Mouse (Mus musculus): ENCODE measurements around the gene Ltb4r1. TPM values are rescaled to one million over a fixed set of nuclear protein-coding genes. Genes with fewer than 3 reads are reported as not detected.
A peak's percentile ranks its signal among the peaks of the same experiment; 100 is the strongest.

The Ltb4r1 gene
- 0.50 and 0.60 TPM in 2 replicates for polyA plus RNA-seq (2015; fragmentation: Nextera tagmentation; extraction: Ambion mirVana)

- Histone ChIP-seq H3K4me2 (ENCODE audit: low read length) (no peak within 1 kb of the TSS), H3K36me3 (ENCODE audit: control insufficient read depth, insufficient read depth, low read length) (no peaks in the 10 kb centered on the region)
- 73% methylated on average over 4 of the region's 4 CpGs for WGBS
Observed at GRCm38 (mm10) chr14:55765696-55766095, at the start of gene Ltb4r1. Ltb4r1 (plus strand) TSS chr14:55765962.

GRCm38 (mm10) chr14:55716271-55716670 is 49.5 kb upstream of the Ltb4r1 start:
- H3K9me3 ChIP-seq (replicated peaks; ENCODE audit: control insufficient read depth, low read length, poor library complexity, severe bottlenecking), result no peaks in the 10 kb centered on the region
- H3K4me2 ChIP-seq (ENCODE audit: low read length), result no peak overlapping the region
- H3K4me1 ChIP-seq (ENCODE audit: control insufficient read depth, insufficient read depth, low read length), result peaks cover 6% of the 10 kb centered on the region
- H3K36me3 ChIP-seq (ENCODE audit: control insufficient read depth, insufficient read depth, low read length), result peaks cover 17% of the 10 kb centered on the region; the same call in 1 of the 2 replicates
- 96% methylated on average over 6 of the region's 6 CpGs for whole genome bisulfite sequencing
- no peak for ATAC-seq
- H3K27me3 ChIP-seq (ENCODE audit: control insufficient read depth, insufficient read depth, low read depth, low read length), result peaks cover 7% of the 10 kb centered on the region
- H3K4me3 ChIP-seq (ENCODE audit: low read depth, low read length), result no peak overlapping the region
- no peak overlapping the region for H3K9ac ChIP-seq (ENCODE audit: low read depth, low read length)
- no peak overlapping the region for H3K27ac ChIP-seq (ENCODE audit: low read length)

More at GRCm38 (mm10) chr14:55765696-55766095, at the start of gene Ltb4r1:
- H3K4me1 ChIP-seq (ENCODE audit: control insufficient read depth, insufficient read depth, low read length), result peaks cover 10% of the 10 kb centered on the region
- ATAC-seq, result no peak
- H3K9me3 ChIP-seq (replicated peaks; ENCODE audit: control insufficient read depth, low read length, poor library complexity, severe bottlenecking), result no peaks in the 10 kb centered on the region
- H3K4me3 ChIP-seq (ENCODE audit: low read depth, low read length), result no peak within 1 kb of the TSS
- H3K27me3 ChIP-seq (ENCODE audit: control insufficient read depth, insufficient read depth, low read depth, low read length), result peaks cover 38% of the 10 kb centered on the region
- H3K27ac ChIP-seq (ENCODE audit: low read length), result no peak within 1 kb of the TSS
- H3K9ac ChIP-seq (ENCODE audit: low read depth, low read length), result no peak within 1 kb of the TSS

GRCm38 (mm10) chr14:55716884-55717283 is 48.9 kb upstream of the Ltb4r1 start:
- no peak for ATAC-seq
- no peak overlapping the region for H3K9ac ChIP-seq (ENCODE audit: low read depth, low read length)
- H3K9me3 ChIP-seq (replicated peaks; ENCODE audit: control insufficient read depth, low read length, poor library complexity, severe bottlenecking), result no peaks in the 10 kb centered on the region
- peaks cover 17% of the 10 kb centered on the region; the same call in 1 of the 2 replicates for H3K36me3 ChIP-seq (ENCODE audit: control insufficient read depth, insufficient read depth, low read length)
- peaks cover 9% of the 10 kb centered on the region for H3K4me1 ChIP-seq (ENCODE audit: control insufficient read depth, insufficient read depth, low read length)
- peaks cover 7% of the 10 kb centered on the region for H3K27me3 ChIP-seq (ENCODE audit: control insufficient read depth, insufficient read depth, low read depth, low read length)
- no peak overlapping the region for H3K27ac ChIP-seq (ENCODE audit: low read length)
- H3K4me3 ChIP-seq (ENCODE audit: low read depth, low read length), result no peak overlapping the region
- WGBS, result 91% methylated on average over 8 of the region's 8 CpGs
- H3K4me2 ChIP-seq (ENCODE audit: low read length), result no peak overlapping the region

- peaks cover 14% of the 10 kb centered on the region for H3K4me1 ChIP-seq (ENCODE audit: control insufficient read depth, insufficient read depth, low read length)
- ATAC-seq, result no peak
- H3K36me3 ChIP-seq (ENCODE audit: control insufficient read depth, insufficient read depth, low read length), result peaks cover 17% of the 10 kb centered on the region; the same call in 1 of the 2 replicates
- no peak overlapping the region for H3K4me3 ChIP-seq (ENCODE audit: low read depth, low read length)
- no peaks in the 10 kb centered on the region for H3K9me3 ChIP-seq (replicated peaks; ENCODE audit: control insufficient read depth, low read length, poor library complexity, severe bottlenecking)
- H3K27me3 ChIP-seq (ENCODE audit: control insufficient read depth, insufficient read depth, low read depth, low read length), result no peaks in the 10 kb centered on the region
- 89% methylated on average over 6 of the region's 6 CpGs for WGBS
- no peak overlapping the region for H3K27ac ChIP-seq (ENCODE audit: low read length)
- H3K9ac ChIP-seq (ENCODE audit: low read depth, low read length), result no peak overlapping the region
- H3K4me2 ChIP-seq (ENCODE audit: low read length), result no peak overlapping the region
Observed at GRCm38 (mm10) chr14:55719737-55720136, 46.0 kb upstream of the Ltb4r1 start.

- peaks cover 17% of the 10 kb centered on the region; the same call in 1 of the 2 replicates for H3K36me3 ChIP-seq (ENCODE audit: control insufficient read depth, insufficient read depth, low read length)
- peak overlapping the region; percentile 79; the same call in 1 of the 2 replicates for H3K4me2 ChIP-seq (ENCODE audit: low read length)
- no peak overlapping the region for H3K27ac ChIP-seq (ENCODE audit: low read length)
- no peaks in the 10 kb centered on the region for H3K9me3 ChIP-seq (replicated peaks; ENCODE audit: control insufficient read depth, low read length, poor library complexity, severe bottlenecking)
- H3K4me1 ChIP-seq (ENCODE audit: control insufficient read depth, insufficient read depth, low read length), result peaks cover 14% of the 10 kb centered on the region
- no peak overlapping the region; the same call in 1 of the 2 replicates for H3K9ac ChIP-seq (ENCODE audit: low read depth, low read length)
- no peak for ATAC-seq
- no peaks in the 10 kb centered on the region for H3K27me3 ChIP-seq (ENCODE audit: control insufficient read depth, insufficient read depth, low read depth, low read length)
- H3K4me3 ChIP-seq (ENCODE audit: low read depth, low read length), result no peak overlapping the region
- WGBS, result 93% methylated on average over 12 of the region's 12 CpGs
Observed at GRCm38 (mm10) chr14:55720666-55721065, 45.1 kb upstream of the Ltb4r1 start.

- no peak for ATAC-seq
- H3K36me3 ChIP-seq (ENCODE audit: control insufficient read depth, insufficient read depth, low read length), result peaks cover 17% of the 10 kb centered on the region; the same call in 1 of the 2 replicates
- peaks cover 14% of the 10 kb centered on the region for H3K4me1 ChIP-seq (ENCODE audit: control insufficient read depth, insufficient read depth, low read length)
- H3K4me3 ChIP-seq (ENCODE audit: low read depth, low read length), result peak overlapping the region; percentile 69
- H3K9me3 ChIP-seq (replicated peaks; ENCODE audit: control insufficient read depth, low read length, poor library complexity, severe bottlenecking), result no peaks in the 10 kb centered on the region
- peak overlapping the region; percentile 82; the same call in 1 of the 2 replicates for H3K27ac ChIP-seq (ENCODE audit: low read length)
- peak overlapping the region; percentile 75; the same call in 1 of the 2 replicates for H3K9ac ChIP-seq (ENCODE audit: low read depth, low read length)
- peak overlapping the region; percentile 79 for H3K4me2 ChIP-seq (ENCODE audit: low read length)
- WGBS, result 72% methylated on average over 6 of the region's 6 CpGs
- H3K27me3 ChIP-seq (ENCODE audit: control insufficient read depth, insufficient read depth, low read depth, low read length), result no peaks in the 10 kb centered on the region
Observed at GRCm38 (mm10) chr14:55721076-55721475, 44.7 kb upstream of the Ltb4r1 start.

GRCm38 (mm10) chr14:55721700-55722437 is 43.9 kb upstream of the Ltb4r1 start, which contains the start of gene Rabggta:
Rabggta (minus strand) TSS chr14:55722263.
- no peaks in the 10 kb centered on the region for H3K9me3 ChIP-seq (replicated peaks; ENCODE audit: control insufficient read depth, low read length, poor library complexity, severe bottlenecking)
- H3K27me3 ChIP-seq (ENCODE audit: control insufficient read depth, insufficient read depth, low read depth, low read length), result no peaks in the 10 kb centered on the region
- peak within 1 kb of the TSS; percentile 69 for H3K4me3 ChIP-seq (ENCODE audit: low read depth, low read length)
- peaks cover 14% of the 10 kb centered on the region for H3K4me1 ChIP-seq (ENCODE audit: control insufficient read depth, insufficient read depth, low read length)
- peak within 1 kb of the TSS; percentile 79 for H3K4me2 ChIP-seq (ENCODE audit: low read length)
- H3K36me3 ChIP-seq (ENCODE audit: control insufficient read depth, insufficient read depth, low read length), result peaks cover 15% of the 10 kb centered on the region; the same call in 1 of the 2 replicates
- peak within 1 kb of the TSS; percentile 82 for H3K27ac ChIP-seq (ENCODE audit: low read length)
- WGBS, result under 1% methylated on average over 46 of the region's 50 CpGs
- peak within 1 kb of the TSS; percentile 75 for H3K9ac ChIP-seq (ENCODE audit: low read depth, low read length)
- peak; percentile 97 for ATAC-seq

- H3K4me1 ChIP-seq (ENCODE audit: control insufficient read depth, insufficient read depth, low read length), result peaks cover 14% of the 10 kb centered on the region
- peaks cover 10% of the 10 kb centered on the region; the same call in 1 of the 2 replicates for H3K36me3 ChIP-seq (ENCODE audit: control insufficient read depth, insufficient read depth, low read length)
- 45% methylated on average over 8 of the region's 8 CpGs for WGBS
- H3K4me2 ChIP-seq (ENCODE audit: low read length), result peak overlapping the region; percentile 79
- H3K9me3 ChIP-seq (replicated peaks; ENCODE audit: control insufficient read depth, low read length, poor library complexity, severe bottlenecking), result no peaks in the 10 kb centered on the region
- peak overlapping the region; percentile 82 for H3K27ac ChIP-seq (ENCODE audit: low read length)
- peak overlapping the region; percentile 75 for H3K9ac ChIP-seq (ENCODE audit: low read depth, low read length)
- H3K27me3 ChIP-seq (ENCODE audit: control insufficient read depth, insufficient read depth, low read depth, low read length), result no peaks in the 10 kb centered on the region
- ATAC-seq, result no peak
- H3K4me3 ChIP-seq (ENCODE audit: low read depth, low read length), result peak overlapping the region; percentile 69
Observed at GRCm38 (mm10) chr14:55722438-55722945, 43.3 kb upstream of the Ltb4r1 start.

GRCm38 (mm10) chr14:55723433-55723832 is 42.3 kb upstream of the Ltb4r1 start:
- Histone ChIP-seq H3K9me3 (replicated peaks; ENCODE audit: control insufficient read depth, low read length, poor library complexity, severe bottlenecking) (no peaks in the 10 kb centered on the region), H3K36me3 (ENCODE audit: control insufficient read depth, insufficient read depth, low read length) (peaks cover 6% of the 10 kb centered on the region; the same call in 1 of the 2 replicates), H3K27ac (ENCODE audit: low read length) (no peak overlapping the region), H3K9ac (ENCODE audit: low read depth, low read length) (no peak overlapping the region), H3K27me3 (ENCODE audit: control insufficient read depth, insufficient read depth, low read depth, low read length) (no peaks in the 10 kb centered on the region), H3K4me3 (ENCODE audit: low read depth, low read length) (no peak overlapping the region), H3K4me2 (ENCODE audit: low read length) (no peak overlapping the region), H3K4me1 (ENCODE audit: control insufficient read depth, insufficient read depth, low read length) (peaks cover 14% of the 10 kb centered on the region)
- WGBS, result 96% methylated on average over 7 of the region's 7 CpGs
- ATAC-seq, result no peak

All from midbrain, embryonic 16.5 days (tissue).